Mouse (Mus musculus) telencephalon, adult 2 months (tissue): ENCODE measurements around the gene Polr2f.

Experiments
- DNase-seq: peaks from one replicate; pipeline ENCODE4 v3.0.0-alpha.2; 2011; ENCODE audit warnings: low read depth, low spot score

The Polr2f gene

DNA sequence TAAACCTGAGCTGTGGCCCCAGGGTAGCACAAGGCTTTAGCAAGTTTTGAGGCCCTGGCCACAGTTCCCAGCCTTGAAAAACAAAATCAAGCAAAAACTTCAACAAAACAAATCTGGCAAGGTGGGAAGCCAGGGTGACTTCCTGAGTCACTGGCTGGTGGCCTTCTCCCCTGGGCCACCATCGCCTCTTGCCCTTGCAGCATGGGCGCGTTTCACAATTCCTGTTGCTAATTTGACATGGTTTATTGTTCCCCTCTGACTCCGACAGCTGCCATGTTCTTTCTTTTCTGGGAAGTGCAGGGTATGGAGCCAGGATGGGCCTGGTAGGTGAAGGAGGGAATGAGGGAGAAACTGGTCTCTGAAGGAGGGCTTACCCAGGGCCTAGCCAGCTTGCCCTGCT, 18.7 kb upstream of the Polr2f start:
- no peak for DNase-seq

- DNase-seq = no peak
Measured at GRCm38 (mm10) chr15:79122546-79122945, 18.3 kb upstream of the Polr2f start.

- DNase-seq = no peak
Measured at GRCm38 (mm10) chr15:79123751-79124150, 17.1 kb upstream of the Polr2f start.

- DNase-seq = no peak
Measured at GRCm38 (mm10) chr15:79124331-79124875, 16.4 kb upstream of the Polr2f start.

GRCm38 (mm10) chr15:79126217-79126932, 14.4 kb upstream of the Polr2f start:
- no peak for DNase-seq

DNA sequence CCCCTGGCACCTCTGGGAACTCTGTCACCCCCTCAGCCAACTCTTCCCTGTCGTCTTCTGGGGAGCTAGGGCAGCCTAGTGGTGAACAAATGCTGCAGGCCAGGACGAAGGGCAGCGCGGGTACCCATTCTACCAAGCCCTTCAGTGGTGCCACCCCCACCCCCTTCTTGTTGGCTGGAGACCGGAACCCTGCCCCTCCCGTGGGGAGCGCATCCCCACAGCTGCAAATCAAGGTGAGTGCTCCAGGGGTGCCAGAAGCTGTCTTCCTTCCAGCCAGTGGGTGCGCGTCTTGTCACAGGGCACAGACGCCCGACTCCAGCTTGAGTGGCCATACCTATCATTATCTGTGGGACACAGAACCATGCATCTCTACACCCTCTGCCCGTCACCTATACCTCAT, 13.7 kb upstream of the Polr2f start:
- DNase-seq = no peak

- no peak for DNase-seq
Measured at GRCm38 (mm10) chr15:79128208-79128607, 12.6 kb upstream of the Polr2f start.

- no peak for DNase-seq
Measured at GRCm38 (mm10) chr15:79129311-79129710, 11.5 kb upstream of the Polr2f start.

GRCm38 (mm10) chr15:79130782-79131181, 10.0 kb upstream of the Polr2f start:
- no peak for DNase-seq

- DNase-seq = no peak
Measured at GRCm38 (mm10) chr15:79131442-79131841, 9.4 kb upstream of the Polr2f start.

GRCm38 (mm10) chr15:79133191-79133661, 7.6 kb upstream of the Polr2f start:
- no peak for DNase-seq

DNA sequence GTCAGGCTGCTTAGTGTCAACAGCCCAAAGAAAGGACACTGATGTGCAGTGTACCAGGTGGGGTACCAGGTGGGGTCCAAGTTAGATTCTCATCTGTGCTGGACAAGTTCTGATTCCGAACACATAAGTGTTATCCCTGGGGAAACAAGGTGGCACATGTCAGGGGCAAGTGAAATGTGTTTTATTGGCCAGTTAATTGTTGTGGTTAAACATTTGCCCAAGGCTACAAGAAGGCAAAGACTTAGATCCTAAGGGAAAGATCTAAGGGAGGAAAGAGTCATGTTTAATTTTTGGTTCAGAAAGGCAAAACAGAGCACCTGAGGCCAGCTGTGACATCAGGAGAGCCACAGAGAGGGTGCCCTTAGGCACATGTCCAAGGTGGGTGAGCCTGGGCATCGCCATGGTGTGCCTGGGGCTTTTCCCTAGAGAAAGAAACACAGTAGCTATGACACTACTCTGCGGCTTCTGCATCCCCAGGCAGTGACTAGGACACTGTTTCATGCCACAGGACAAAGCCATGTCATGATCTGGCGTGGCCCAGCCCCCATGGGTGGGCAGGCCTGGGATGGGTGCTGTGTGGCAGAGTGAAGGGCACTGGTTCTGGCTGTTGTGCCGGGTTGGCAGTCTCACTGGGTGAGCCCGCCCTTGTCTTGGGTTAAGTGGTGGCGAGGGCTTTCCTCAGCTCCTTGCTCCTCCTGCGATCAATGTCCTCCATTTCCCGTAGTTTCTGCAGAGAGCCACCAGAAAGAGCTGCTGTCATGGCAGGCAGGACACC, 6.1 kb upstream of the Polr2f start:
- no peak for DNase-seq

DNA sequence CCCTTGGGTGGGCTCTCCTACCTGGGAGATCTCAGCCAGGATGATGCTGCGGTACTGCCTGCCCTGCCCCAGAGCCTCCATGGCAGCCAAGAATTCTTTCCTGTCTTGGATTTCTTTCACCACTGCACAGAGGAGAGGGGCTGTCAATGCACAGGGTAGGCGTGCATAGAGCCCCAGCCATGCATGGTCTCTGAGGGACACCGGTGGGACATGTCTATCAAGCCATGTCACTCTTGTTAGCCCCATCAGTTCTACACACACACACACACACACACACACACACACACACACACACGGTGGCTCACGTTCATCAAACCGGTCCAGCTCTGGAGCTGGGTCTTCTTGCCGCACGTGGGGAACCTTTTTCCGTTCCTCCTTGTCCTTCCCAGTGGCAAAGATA, 5.5 kb upstream of the Polr2f start:
- DNase-seq = no peak

DNA sequence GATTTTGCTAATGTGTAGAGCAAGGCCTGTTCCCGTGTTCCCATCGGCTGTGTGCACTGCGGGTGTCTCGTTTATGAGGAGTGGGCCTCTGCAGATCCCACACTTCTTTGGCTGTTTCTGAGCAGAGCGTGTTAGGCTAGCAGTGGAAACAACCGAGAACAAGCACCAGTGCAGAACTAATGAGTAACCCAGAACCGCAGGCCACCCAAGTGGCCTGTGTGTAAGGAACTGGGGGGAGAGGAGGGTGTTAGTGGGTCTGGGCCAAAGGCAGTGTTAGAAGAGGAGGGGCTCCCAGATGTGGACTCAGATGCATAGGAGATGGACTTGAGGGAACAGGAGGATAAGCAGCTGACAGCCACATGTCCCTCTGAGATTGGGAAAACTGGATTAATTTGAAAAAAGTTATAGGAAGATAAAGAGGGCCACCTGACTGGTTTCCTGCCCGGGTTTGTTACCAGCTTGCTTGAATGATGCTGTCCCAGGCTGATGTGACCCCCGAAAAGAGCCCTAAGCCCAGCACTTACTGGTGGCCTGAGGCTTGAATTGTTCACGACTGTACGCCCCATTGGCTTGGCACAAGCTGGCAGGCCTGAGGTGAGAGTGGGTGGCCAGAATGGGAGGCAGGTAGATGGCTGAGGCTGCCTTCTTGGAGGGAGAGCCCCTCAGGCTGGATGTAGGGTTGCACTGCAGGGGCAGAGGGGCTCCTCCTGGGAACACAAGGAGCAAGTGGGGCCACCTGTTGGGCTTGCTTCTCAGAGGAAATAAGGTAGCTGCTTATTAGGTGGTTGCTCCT, 4.8 kb upstream of the Polr2f start:
- DNase-seq = no peak

DNA sequence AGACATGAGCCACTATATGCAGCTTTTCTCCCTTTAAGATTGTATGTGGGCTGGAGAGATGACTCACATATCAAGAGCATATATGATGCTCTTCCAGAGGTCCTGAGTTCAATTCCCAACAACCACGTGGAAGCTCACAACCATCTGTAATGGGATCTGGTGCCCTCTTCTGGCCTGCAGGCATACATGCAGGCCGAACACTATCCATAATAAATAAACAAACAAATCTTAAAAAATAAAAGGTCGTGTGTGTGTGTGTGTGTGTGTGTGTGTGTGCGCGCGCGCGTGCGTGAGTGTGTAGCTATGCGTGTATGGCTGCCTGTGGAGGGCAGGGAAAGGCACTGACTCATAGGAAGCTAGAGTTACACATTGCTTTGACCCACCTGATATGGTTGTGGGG, 1.2 kb upstream of the Polr2f start:
- no peak for DNase-seq

GRCm38 (mm10) chr15:79141566-79141917, 733 bp downstream of the Polr2f start:
- DNase-seq = no peak

- DNase-seq = no peak
Measured at GRCm38 (mm10) chr15:79143316-79143715, 2.5 kb downstream of the Polr2f start.

DNA sequence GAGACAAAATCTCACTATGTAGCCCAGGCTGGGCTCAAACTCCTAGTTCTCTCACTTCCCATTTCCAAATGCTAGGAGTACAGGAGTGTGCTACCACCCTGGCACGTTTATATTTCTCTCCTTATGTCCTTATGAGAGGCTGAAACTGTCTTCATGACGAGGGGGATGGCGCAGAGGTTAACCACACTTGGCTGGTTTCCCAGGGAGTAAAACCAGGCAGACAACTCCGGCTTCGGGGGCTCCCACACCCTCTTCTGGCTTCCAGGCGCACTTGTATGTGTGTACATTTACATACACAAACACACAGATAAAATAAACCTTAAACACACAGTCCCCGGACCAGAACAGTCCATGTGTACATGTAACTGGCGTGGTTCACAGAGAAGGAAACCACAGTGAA, 3.2 kb downstream of the Polr2f start:
- DNase-seq = no peak

GRCm38 (mm10) chr15:79145522-79145921, 4.7 kb downstream of the Polr2f start:
- DNase-seq = no peak

- DNase-seq = peak; percentile 54
Measured at GRCm38 (mm10) chr15:79148533-79148932, 7.7 kb downstream of the Polr2f start.

DNA sequence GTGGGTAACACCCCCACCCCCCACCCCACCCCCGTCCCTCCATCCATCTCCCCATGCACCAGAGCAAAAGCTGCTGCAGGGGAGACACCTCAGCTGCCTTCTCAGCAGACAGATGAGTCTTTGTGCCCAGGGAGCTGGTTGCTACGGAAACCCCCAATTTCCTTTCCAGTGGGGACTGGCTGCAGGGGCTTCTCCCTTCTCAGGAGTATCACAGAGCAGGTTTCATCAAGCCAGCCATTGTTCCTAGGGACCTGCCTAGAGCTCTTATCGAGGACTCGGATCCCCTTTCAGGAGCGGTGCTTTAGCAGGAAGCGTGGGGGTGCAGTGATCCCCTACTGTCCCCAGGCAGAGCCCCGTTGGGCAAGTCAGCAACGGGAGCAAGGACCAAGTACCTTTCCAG, 11.1 kb downstream of the Polr2f start:
- no peak for DNase-seq

DNA sequence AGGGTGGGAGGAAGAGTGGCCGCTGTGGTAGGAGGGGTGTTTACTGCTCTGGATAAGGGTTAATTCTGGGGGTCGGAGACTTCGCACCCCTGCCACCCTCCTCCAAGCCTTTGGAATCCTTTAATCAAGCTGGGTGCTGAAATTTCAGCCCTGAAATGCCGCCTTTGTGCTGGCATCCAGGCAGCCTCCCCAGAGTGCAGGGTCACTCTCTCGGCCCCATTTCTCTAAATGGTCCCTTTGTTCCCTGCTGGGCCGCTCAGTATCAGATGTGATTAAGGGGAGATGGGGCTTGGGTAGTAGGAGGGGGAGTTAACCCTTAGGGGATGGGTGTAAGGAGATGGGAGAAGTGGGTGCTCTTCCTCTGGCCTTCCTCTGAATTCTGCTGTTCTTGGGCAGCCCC, 11.9 kb downstream of the Polr2f start:
- DNase-seq = peak; percentile 18
